ENCODE assay signal across 15 mouse cellular contexts in genomic region chr8:26438246-26438862, GRCm38 (mm10).
DNase-seq lines count a peak whose midpoint lies in the region; ATAC-seq and TF ChIP-seq lines count a peak whose summit lies in the region.
"Had no signal": no experiment of that assay in that cellular context is flagged by ENCODE, and none has a peak within 500 bp of the region (broad histone marks: within the 10 kb centered on the region; RNA-seq: fewer than 3 reads in every experiment).

No protein-coding gene starts in this region.

- H3K9ac ChIP-seq in kidney, embryonic 14.5 days (ENCODE audit: low read depth, low read length) = no peak overlapping the region
- no peak overlapping the region for H3K9ac ChIP-seq in embryonic facial prominence, embryonic 15.5 days
- no peak overlapping the region for H3K9ac ChIP-seq in limb, embryonic 13.5 days
- H3K9ac ChIP-seq: liver, embryonic 14.5 days had no signal

- peak overlapping the region; percentile 45 for H3K4me2 ChIP-seq in kidney, embryonic 14.5 days (replicated peaks; ENCODE audit: low read depth, low read length)
- 0 out of 2 replicates have a peak overlapping the region, but pooled peaks have one; percentile 6 for H3K4me2 ChIP-seq in embryonic facial prominence, embryonic 15.5 days (replicated peaks)
- peak overlapping the region; percentile 35 for H3K4me2 ChIP-seq in limb, embryonic 13.5 days (replicated peaks)

- H3K36me3 ChIP-seq in kidney, embryonic 14.5 days (ENCODE audit: control insufficient read depth, insufficient read depth, low read length) = no peaks in the 10 kb centered on the region
- H3K36me3 ChIP-seq in embryonic facial prominence, embryonic 15.5 days = no peaks in the 10 kb centered on the region
- H3K36me3 ChIP-seq in limb, embryonic 13.5 days = no peaks in the 10 kb centered on the region

- no peak for TF ChIP-seq CTCF in left cerebral cortex, adult 2 months (IDR thresholded peaks at IDR 0.05)

- peaks cover 5% of the 10 kb centered on the region; the same call in 1 of the 2 replicates for H3K4me1 ChIP-seq in kidney, embryonic 14.5 days (ENCODE audit: control insufficient read depth, insufficient read depth, low read length)
- H3K4me1 ChIP-seq in embryonic facial prominence, embryonic 15.5 days = no peaks in the 10 kb centered on the region
- H3K4me1 ChIP-seq in limb, embryonic 13.5 days = peaks cover 11% of the 10 kb centered on the region; the same call in 1 of the 2 replicates

- intact Hi-C loops in left cerebral cortex, adult 2 months (cut with DNase I) = no loop called here

- H3K27ac ChIP-seq in kidney, embryonic 14.5 days (ENCODE audit: low read depth, low read length) = no peak overlapping the region
- no peak overlapping the region for H3K27ac ChIP-seq in embryonic facial prominence, embryonic 15.5 days (replicated peaks)
- H3K27ac ChIP-seq in limb, embryonic 13.5 days = no peak overlapping the region
- H3K27ac ChIP-seq in left cerebral cortex, adult 2 months = no peak overlapping the region
- H3K27ac ChIP-seq: liver, embryonic 14.5 days had no signal

- no peak for DNase-seq in kidney, adult 11 months
- peak; percentile 16 to 35 for DNase-seq in adrenal gland, postnatal 36 days
- DNase-seq in gastrocnemius, postnatal 4 days (ENCODE audit: low spot score in 2 of 2) = no peak
- no peak for DNase-seq in thymus, postnatal 0 days (ENCODE audit: low spot score)
- DNase-seq in left cerebral cortex, adult 2 months (ENCODE audit: extremely low spot score in 1 of 2, low spot score in 2 of 2) = no peak
- DNase-seq: cerebellum, adult 11-12 months; gastrocnemius, postnatal 14 days; heart, postnatal 14 days; layer of hippocampus, adult 9-11 months had no signal

- H3K4me3 ChIP-seq in kidney, embryonic 14.5 days (ENCODE audit: low read length) = peak overlapping the region; percentile 24
- H3K4me3 ChIP-seq in embryonic facial prominence, embryonic 15.5 days (replicated peaks) = no peak overlapping the region
- 0 out of 2 replicates have a peak overlapping the region, but pooled peaks have one; percentile 5 for H3K4me3 ChIP-seq in limb, embryonic 13.5 days
- H3K4me3 ChIP-seq in left cerebral cortex, adult 2 months = no peak overlapping the region
- H3K4me3 ChIP-seq: erythroblast, embryonic 14.5 days; myocyte had no signal

- 0 out of 2 replicates have a peak, but pooled peaks have one; percentile 33 for ATAC-seq in kidney, embryonic 14.5 days (ENCODE audit: low FRiP score, low TSS enrichment)
- no peak for ATAC-seq in embryonic facial prominence, embryonic 15.5 days (ENCODE audit: insufficient number of reproducible peaks, low FRiP score, low TSS enrichment, low read depth)
- no peak for ATAC-seq in limb, embryonic 13.5 days (ENCODE audit: low FRiP score, low read depth)

- H3K27me3 ChIP-seq in kidney, embryonic 14.5 days (ENCODE audit: control insufficient read depth, insufficient read depth, low read length) = no peaks in the 10 kb centered on the region
- no peaks in the 10 kb centered on the region for H3K27me3 ChIP-seq in embryonic facial prominence, embryonic 15.5 days
- H3K27me3 ChIP-seq in limb, embryonic 13.5 days = peaks cover 33% of the 10 kb centered on the region

- no peaks in the 10 kb centered on the region for H3K9me3 ChIP-seq in kidney, embryonic 14.5 days (ENCODE audit: control insufficient read depth, low read length)
- H3K9me3 ChIP-seq in embryonic facial prominence, embryonic 15.5 days (replicated peaks) = no peaks in the 10 kb centered on the region
- H3K9me3 ChIP-seq in limb, embryonic 13.5 days = no peaks in the 10 kb centered on the region

- 36% methylated on average over 15 of the region's 15 CpGs for WGBS in kidney, embryonic 14.5 days
- 79% methylated on average over 15 of the region's 15 CpGs for WGBS in embryonic facial prominence, embryonic 15.5 days
- 73% methylated on average over 15 of the region's 15 CpGs for WGBS in limb, embryonic 13.5 days

Comparison
In these comparisons a context has a peak if more than half of its experiments do, and no peak if none do; other contexts are left out.
1. H3K4me3 ChIP-seq: peak in kidney, embryonic 14.5 days (single experiment) and limb, embryonic 13.5 days (single experiment); none in embryonic facial prominence, embryonic 15.5 days (single experiment) and left cerebral cortex, adult 2 months (single experiment).
2. DNase-seq: peak in adrenal gland, postnatal 36 days (2 of 2); none in kidney, adult 11 months (single experiment), gastrocnemius, postnatal 4 days (0 of 2), thymus, postnatal 0 days (single experiment) and left cerebral cortex, adult 2 months (0 of 2).
3. Peak in every context shown above with its lines, with median percentiles within 50 percentile points of each other: H3K4me2 ChIP-seq.